Mouse (Mus musculus): Measurements from ENCODE around the gene Mef2c. TPM values are rescaled to one million over a fixed set of nuclear protein-coding genes. Genes with fewer than 3 reads are reported as not detected.
A peak's percentile ranks its signal among the peaks of the same experiment; 100 is the strongest.

The Mef2c gene
- total and polyA plus RNA-seq, 2 experiments from 2014 or later, result 69.0 to 81.9 TPM

DNA sequence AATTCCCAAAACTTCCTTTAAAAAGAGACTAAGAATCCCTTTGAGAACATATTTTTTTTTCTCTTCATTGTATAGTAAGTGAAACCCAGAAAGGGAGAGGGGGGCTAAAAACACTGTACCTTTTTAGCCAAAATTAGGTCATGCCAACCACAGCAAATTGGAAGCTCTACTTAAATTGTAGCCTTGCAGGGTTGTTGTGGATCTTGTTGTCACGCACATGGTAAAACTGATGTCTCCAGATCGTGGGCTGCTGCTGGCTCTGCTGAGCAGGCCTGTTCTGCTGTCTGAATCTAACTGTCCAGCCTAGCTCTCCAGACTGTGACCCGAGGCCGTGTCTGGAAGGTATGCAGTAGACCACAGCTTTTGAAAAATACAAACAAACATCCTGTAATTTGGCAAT lies 40.9 kb downstream of the Mef2c start:
- H3K27ac ChIP-seq (ENCODE audit: low read depth), result peak overlapping the region; percentile 58
- TF ChIP-seq CTCF (IDR thresholded peaks at IDR 0.05; ENCODE audit: low read depth) (no peak), EP300 (IDR thresholded peaks at IDR 0.05; ENCODE audit: low read depth) (no peak)
- peak overlapping the region; percentile 0; the same call in 1 of the 2 replicates for H3K4me2 ChIP-seq (ENCODE audit: low read depth, low read length)
- no peak for DNase-seq (ENCODE audit: low spot score)
- 30% methylated on average over 4 of the region's 4 CpGs for WGBS
- H3K4me1 ChIP-seq (ENCODE audit: control insufficient read depth, insufficient read depth), result peaks cover 19% of the 10 kb centered on the region
- no peak overlapping the region for H3K4me3 ChIP-seq (ENCODE audit: low read depth, low read length)
- no peaks in the 10 kb centered on the region for H3K36me3 ChIP-seq (replicated peaks; ENCODE audit: control insufficient read depth, insufficient read depth, low read length)
- no peaks in the 10 kb centered on the region for H3K9me3 ChIP-seq (replicated peaks; ENCODE audit: control insufficient read depth, low read length)
- H3K9ac ChIP-seq (replicated peaks; ENCODE audit: low read depth, low read length), result no peak overlapping the region
- ATAC-seq (ENCODE audit: insufficient read depth, low read depth), result no peak
- H3K27me3 ChIP-seq (ENCODE audit: control insufficient read depth, insufficient read depth, low read length), result no peaks in the 10 kb centered on the region

DNA sequence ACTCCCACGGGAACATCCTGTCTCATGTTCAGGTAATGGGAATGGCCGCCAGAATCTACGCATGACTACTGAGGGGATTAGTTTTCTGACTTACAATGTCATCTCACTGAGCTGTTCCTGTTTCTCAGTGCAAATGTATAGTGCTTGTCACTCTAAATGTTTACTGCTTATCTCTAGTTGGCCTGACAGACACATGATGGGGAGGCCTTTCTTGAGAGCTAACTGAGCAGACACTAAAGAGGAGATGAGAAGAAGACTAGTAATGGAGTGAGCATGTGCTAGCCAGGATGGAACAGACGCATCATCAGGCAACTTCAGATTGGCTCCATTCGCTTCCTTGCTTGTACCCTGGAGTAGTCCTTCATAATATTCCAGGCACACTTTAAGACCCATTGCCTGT lies 43.0 kb downstream of the Mef2c start:
- no peak for ATAC-seq (ENCODE audit: insufficient read depth, low read depth)
- no peak overlapping the region for H3K9ac ChIP-seq (replicated peaks; ENCODE audit: low read depth, low read length)
- H3K36me3 ChIP-seq (replicated peaks; ENCODE audit: control insufficient read depth, insufficient read depth, low read length), result no peaks in the 10 kb centered on the region
- no peaks in the 10 kb centered on the region for H3K9me3 ChIP-seq (replicated peaks; ENCODE audit: control insufficient read depth, low read length)
- H3K27ac ChIP-seq (ENCODE audit: low read depth), result no peak overlapping the region
- TF ChIP-seq CTCF (IDR thresholded peaks at IDR 0.05; ENCODE audit: low read depth), result no peak
- WGBS, result 87% methylated on average over 5 of the region's 5 CpGs
- no peak overlapping the region for H3K4me3 ChIP-seq (ENCODE audit: low read depth, low read length)
- peaks cover 19% of the 10 kb centered on the region for H3K4me1 ChIP-seq (ENCODE audit: control insufficient read depth, insufficient read depth)
- no peak overlapping the region for H3K4me2 ChIP-seq (ENCODE audit: low read depth, low read length)
- no peaks in the 10 kb centered on the region for H3K27me3 ChIP-seq (ENCODE audit: control insufficient read depth, insufficient read depth, low read length)
- no peak for DNase-seq (ENCODE audit: low spot score)

DNA sequence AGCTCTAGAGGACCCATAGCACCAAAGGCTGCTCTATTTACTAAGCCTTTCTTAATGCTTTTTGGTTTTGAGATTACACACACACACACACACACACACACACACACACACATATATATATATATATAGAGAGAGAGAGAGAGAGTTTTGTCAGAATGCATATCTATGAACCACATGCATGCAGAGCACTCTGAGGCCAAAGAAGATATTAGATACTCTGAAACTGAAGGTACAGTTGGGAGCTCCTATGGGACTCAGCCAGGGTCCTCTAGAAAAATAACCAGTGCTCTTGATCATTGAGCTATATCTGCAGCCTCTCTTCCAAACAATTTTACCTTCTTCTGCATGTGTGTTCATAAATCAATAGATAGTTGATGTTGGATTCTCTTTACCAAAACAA lies 47.4 kb downstream of the Mef2c start:
- Histone ChIP-seq H3K36me3 (replicated peaks; ENCODE audit: control insufficient read depth, insufficient read depth, low read length) (no peaks in the 10 kb centered on the region), H3K9me3 (replicated peaks; ENCODE audit: control insufficient read depth, low read length) (no peaks in the 10 kb centered on the region), H3K4me3 (ENCODE audit: low read depth, low read length) (no peak overlapping the region), H3K4me1 (ENCODE audit: control insufficient read depth, insufficient read depth) (peaks cover 13% of the 10 kb centered on the region), H3K27ac (ENCODE audit: low read depth) (no peak overlapping the region), H3K9ac (replicated peaks; ENCODE audit: low read depth, low read length) (no peak overlapping the region), H3K27me3 (ENCODE audit: control insufficient read depth, insufficient read depth, low read length) (no peaks in the 10 kb centered on the region), H3K4me2 (ENCODE audit: low read depth, low read length) (no peak overlapping the region)
- DNase-seq (ENCODE audit: low spot score), result no peak
- ATAC-seq (ENCODE audit: insufficient read depth, low read depth), result no peak
- no peak for TF ChIP-seq CTCF (IDR thresholded peaks at IDR 0.05; ENCODE audit: low read depth)
- TF ChIP-seq EP300 (IDR thresholded peaks at IDR 0.05; ENCODE audit: low read depth), result no peak

DNA sequence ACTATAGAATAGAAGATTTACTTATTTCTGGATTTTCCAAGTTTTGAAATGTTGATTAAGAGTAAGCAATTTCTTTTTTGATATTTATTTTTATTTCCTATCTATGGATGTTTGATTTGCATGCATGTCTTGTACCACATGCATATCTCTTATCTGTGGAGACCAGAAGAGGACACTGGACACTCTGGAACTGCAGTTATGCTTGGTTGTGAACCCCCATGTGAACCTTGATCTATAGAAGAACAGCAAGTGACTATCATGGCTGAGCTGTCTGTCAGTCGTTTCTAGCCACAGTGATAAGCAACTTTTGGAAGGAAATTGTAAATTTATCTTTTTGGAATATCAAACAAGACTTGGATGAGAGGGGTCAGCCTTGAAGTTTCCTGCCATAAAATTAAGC lies 48.2 kb downstream of the Mef2c start:
- no peaks in the 10 kb centered on the region for H3K27me3 ChIP-seq (ENCODE audit: control insufficient read depth, insufficient read depth, low read length)
- no peaks in the 10 kb centered on the region for H3K9me3 ChIP-seq (replicated peaks; ENCODE audit: control insufficient read depth, low read length)
- H3K4me1 ChIP-seq (ENCODE audit: control insufficient read depth, insufficient read depth), result peaks cover 9% of the 10 kb centered on the region
- DNase-seq (ENCODE audit: low spot score), result no peak
- TF ChIP-seq CTCF (IDR thresholded peaks at IDR 0.05; ENCODE audit: low read depth) (no peak), EP300 (IDR thresholded peaks at IDR 0.05; ENCODE audit: low read depth) (no peak)
- WGBS, result 38% methylated on average over 1 of the region's 1 CpGs
- ATAC-seq (ENCODE audit: insufficient read depth, low read depth), result no peak
- no peak overlapping the region for H3K9ac ChIP-seq (replicated peaks; ENCODE audit: low read depth, low read length)
- H3K4me2 ChIP-seq (ENCODE audit: low read depth, low read length), result no peak overlapping the region
- no peaks in the 10 kb centered on the region for H3K36me3 ChIP-seq (replicated peaks; ENCODE audit: control insufficient read depth, insufficient read depth, low read length)
- no peak overlapping the region for H3K27ac ChIP-seq (ENCODE audit: low read depth)
- H3K4me3 ChIP-seq (ENCODE audit: low read depth, low read length), result no peak overlapping the region

DNA sequence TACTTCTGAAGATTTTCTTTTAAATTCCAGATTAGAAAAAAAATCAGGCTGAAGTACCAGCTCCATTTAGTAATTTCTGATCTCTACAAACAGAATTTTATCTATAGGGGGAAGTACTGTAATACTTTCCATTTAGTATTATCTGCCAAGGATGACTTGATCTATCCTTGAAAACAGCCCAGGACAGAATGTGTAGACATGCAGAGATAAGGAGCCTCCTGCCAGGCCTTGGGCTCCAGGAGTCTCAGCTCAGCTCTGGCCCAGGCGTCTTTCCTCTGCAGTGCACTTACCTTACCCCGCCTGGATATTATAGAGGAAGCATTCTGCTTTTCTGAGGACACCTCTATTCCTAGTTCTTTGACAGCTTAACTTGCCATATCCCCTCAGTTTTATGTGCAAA lies 59.4 kb downstream of the Mef2c start:
- TF ChIP-seq EP300 (IDR thresholded peaks at IDR 0.05; ENCODE audit: low read depth), result no peak
- no peak for TF ChIP-seq CTCF (IDR thresholded peaks at IDR 0.05; ENCODE audit: low read depth)
- Histone ChIP-seq H3K36me3 (replicated peaks; ENCODE audit: control insufficient read depth, insufficient read depth, low read length) (no peaks in the 10 kb centered on the region), H3K27ac (ENCODE audit: low read depth) (peak overlapping the region; percentile 36; the same call in 1 of the 2 replicates), H3K27me3 (ENCODE audit: control insufficient read depth, insufficient read depth, low read length) (no peaks in the 10 kb centered on the region), H3K4me1 (ENCODE audit: control insufficient read depth, insufficient read depth) (peaks cover 36% of the 10 kb centered on the region), H3K9ac (replicated peaks; ENCODE audit: low read depth, low read length) (no peak overlapping the region), H3K4me2 (ENCODE audit: low read depth, low read length) (no peak overlapping the region), H3K9me3 (replicated peaks; ENCODE audit: control insufficient read depth, low read length) (no peaks in the 10 kb centered on the region), H3K4me3 (ENCODE audit: low read depth, low read length) (no peak overlapping the region)
- 69% methylated on average over 2 of the region's 2 CpGs for WGBS
- ATAC-seq (ENCODE audit: insufficient read depth, low read depth) (no peak), DNase-seq (ENCODE audit: low spot score) (no peak)

DNA sequence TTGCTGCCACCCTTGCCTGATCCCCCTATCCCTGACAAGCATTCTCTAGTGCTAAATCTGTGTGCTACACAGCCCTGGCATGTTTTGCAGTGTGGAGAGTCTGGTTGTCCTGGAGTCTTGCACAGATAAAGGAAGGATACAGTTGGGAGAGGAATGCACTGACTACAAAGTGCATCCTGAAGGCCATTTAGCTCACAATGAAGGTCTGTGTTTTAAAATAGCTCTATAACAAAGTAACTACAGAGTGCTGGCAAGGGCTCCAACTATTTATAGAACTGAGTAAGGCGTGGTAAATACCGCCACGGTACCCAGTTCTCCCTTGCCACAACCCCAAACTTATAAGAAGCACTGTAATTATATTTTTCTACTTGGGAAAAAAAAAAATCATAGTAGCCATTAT lies 61.9 kb downstream of the Mef2c start:
- peak overlapping the region; percentile 53 for H3K4me2 ChIP-seq (ENCODE audit: low read depth, low read length)
- H3K4me3 ChIP-seq (ENCODE audit: low read depth, low read length), result peak overlapping the region; percentile 22
- TF ChIP-seq EP300 (IDR thresholded peaks at IDR 0.05; ENCODE audit: low read depth) (peak; percentile 73; the same call in 1 of the 2 replicates), CTCF (IDR thresholded peaks at IDR 0.05; ENCODE audit: low read depth) (no peak)
- H3K36me3 ChIP-seq (replicated peaks; ENCODE audit: control insufficient read depth, insufficient read depth, low read length), result no peaks in the 10 kb centered on the region
- peak overlapping the region; percentile 86 for H3K27ac ChIP-seq (ENCODE audit: low read depth)
- no peak overlapping the region for H3K9ac ChIP-seq (replicated peaks; ENCODE audit: low read depth, low read length)
- no peaks in the 10 kb centered on the region for H3K27me3 ChIP-seq (ENCODE audit: control insufficient read depth, insufficient read depth, low read length)
- DNase-seq (ENCODE audit: low spot score) (peak; percentile 94), ATAC-seq (ENCODE audit: insufficient read depth, low read depth) (peak; percentile 97)
- H3K9me3 ChIP-seq (replicated peaks; ENCODE audit: control insufficient read depth, low read length), result no peaks in the 10 kb centered on the region
- peaks cover 49% of the 10 kb centered on the region for H3K4me1 ChIP-seq (ENCODE audit: control insufficient read depth, insufficient read depth)
- 0% methylated on average over 3 of the region's 3 CpGs for WGBS

All from heart, postnatal 0 days (tissue).